Mouse (Mus musculus) megakaryocyte, adult 5-6 weeks (primary cell): Measurements from ENCODE around the gene Wfikkn1. TPM values are rescaled to one million over a fixed set of nuclear protein-coding genes. Genes with fewer than 3 reads are reported as not detected.

Experiments
- total RNA-seq, 2 experiments: library from RNA; stranded (forward) in 1 of 2; stranded (reverse) in 1 of 2; fragments of 153-499, 151-499 nt in 1 of 2; fragments of 221-1000, 200-1000 nt in 1 of 2; gene quantifications; 2 replicates each; pipeline versions ENCODE4 v1.2.3 to v1.2.4; 2015 to 2017

Wfikkn1 gene
- total RNA-seq, 2 experiments from 2014 or later = 0.15 to 1.0 TPM

Other genes with a start within 250 kb of the Wfikkn1 start
Only the 30 nearest of the 31 such genes appear.
- gene Gng13, start 163.7 kb downstream of the Wfikkn1 start, total RNA-seq (2015) = not detected in 2 replicates
- gene Gng13, start 163.7 kb downstream of the Wfikkn1 start, total RNA-seq (2017) = not detected in 2 replicates
- 11.2 and 17.1 TPM in 2 replicates for gene Chtf18, start 153.4 kb downstream of the Wfikkn1 start, total RNA-seq (2015)
- gene Chtf18, start 153.4 kb downstream of the Wfikkn1 start, total RNA-seq (2017) = 19.9 and 21.8 TPM in 2 replicates
- gene Rpusd1, start 153.2 kb downstream of the Wfikkn1 start, total RNA-seq (2015) = 6.0 and 7.0 TPM in 2 replicates
- 3.9 TPM in 2 replicates for gene Rpusd1, start 153.2 kb downstream of the Wfikkn1 start, total RNA-seq (2017)
- gene Mslnl, start 144.8 kb downstream of the Wfikkn1 start, total RNA-seq (2015) = 0.16 TPM in 1 of 2 replicates, not detected in the other
- not detected in 2 replicates for gene Mslnl, start 144.8 kb downstream of the Wfikkn1 start, total RNA-seq (2017)
- gene Msln, start 126.5 kb downstream of the Wfikkn1 start, total RNA-seq (2015) = not detected in 2 replicates
- not detected in 2 replicates for gene Msln, start 126.5 kb downstream of the Wfikkn1 start, total RNA-seq (2017)
- gene Narfl, start 107.1 kb downstream of the Wfikkn1 start, total RNA-seq (2015) = 11.6 and 14.5 TPM in 2 replicates
- gene Narfl, start 107.1 kb downstream of the Wfikkn1 start, total RNA-seq (2017) = 12.8 and 28.3 TPM in 2 replicates
- gene Haghl, start 95.2 kb downstream of the Wfikkn1 start, total RNA-seq (2015) = 10.3 and 10.5 TPM in 2 replicates
- 10.7 and 15.9 TPM in 2 replicates for gene Haghl, start 95.2 kb downstream of the Wfikkn1 start, total RNA-seq (2017)
- not detected in 2 replicates for gene Ccdc78, start 94.3 kb downstream of the Wfikkn1 start, total RNA-seq (2015)
- gene Ccdc78, start 94.3 kb downstream of the Wfikkn1 start, total RNA-seq (2017) = 0.16 TPM in 1 of 2 replicates, not detected in the other
- gene Fam173a, start 88.0 kb downstream of the Wfikkn1 start, total RNA-seq (2015) = 69.7 and 85.6 TPM in 2 replicates
- gene Fam173a, start 88.0 kb downstream of the Wfikkn1 start, total RNA-seq (2017) = 17.7 and 36.5 TPM in 2 replicates
- 0.69 and 7.2 TPM in 2 replicates for gene AC134908.4, start 85.2 kb downstream of the Wfikkn1 start, total RNA-seq (2015)
- gene AC134908.4, start 85.2 kb downstream of the Wfikkn1 start, total RNA-seq (2017) = not detected in 2 replicates
- gene Metrn, start 83.7 kb downstream of the Wfikkn1 start, total RNA-seq (2015) = 2.6 and 3.2 TPM in 2 replicates
- 8.3 and 11.2 TPM in 2 replicates for gene Metrn, start 83.7 kb downstream of the Wfikkn1 start, total RNA-seq (2017)
- gene Fbxl16, start 71.8 kb downstream of the Wfikkn1 start, total RNA-seq (2015) = not detected in 2 replicates
- gene Fbxl16, start 71.8 kb downstream of the Wfikkn1 start, total RNA-seq (2017) = not detected in 2 replicates
- gene Wdr24, start 57.2 kb downstream of the Wfikkn1 start, total RNA-seq (2015) = 4.6 and 6.9 TPM in 2 replicates
- 12.3 and 15.1 TPM in 2 replicates for gene Wdr24, start 57.2 kb downstream of the Wfikkn1 start, total RNA-seq (2017)
- 6.0 and 7.7 TPM in 2 replicates for gene Jmjd8, start 52.0 kb downstream of the Wfikkn1 start, total RNA-seq (2015)
- gene Jmjd8, start 52.0 kb downstream of the Wfikkn1 start, total RNA-seq (2017) = 10.6 and 14.4 TPM in 2 replicates
- 48.4 and 54.7 TPM in 2 replicates for gene Stub1, start 47.5 kb downstream of the Wfikkn1 start, total RNA-seq (2015)
- 62.6 and 67.6 TPM in 2 replicates for gene Stub1, start 47.5 kb downstream of the Wfikkn1 start, total RNA-seq (2017)
- 0.98 and 1.4 TPM in 2 replicates for gene Rhbdl1, start 43.6 kb downstream of the Wfikkn1 start, total RNA-seq (2015)
- gene Rhbdl1, start 43.6 kb downstream of the Wfikkn1 start, total RNA-seq (2017) = 0.55 and 0.69 TPM in 2 replicates
- gene Gm20683, start 39.1 kb downstream of the Wfikkn1 start, total RNA-seq (2015) = 0.07 TPM in 1 of 2 replicates, not detected in the other
- 0.33 TPM in 1 of 2 replicates, not detected in the other for gene Gm20683, start 39.1 kb downstream of the Wfikkn1 start, total RNA-seq (2017)
- 14.0 and 15.6 TPM in 2 replicates for gene Rhot2, start 36.0 kb downstream of the Wfikkn1 start, total RNA-seq (2015)
- gene Rhot2, start 36.0 kb downstream of the Wfikkn1 start, total RNA-seq (2017) = 13.9 and 30.4 TPM in 2 replicates
- 17.3 and 19.3 TPM in 2 replicates for gene Wdr90, start 19.4 kb downstream of the Wfikkn1 start, total RNA-seq (2015)
- gene Wdr90, start 19.4 kb downstream of the Wfikkn1 start, total RNA-seq (2017) = 7.8 and 9.5 TPM in 2 replicates
- 1.8 and 3.5 TPM in 2 replicates for gene Mcrip2, start 12.1 kb downstream of the Wfikkn1 start, total RNA-seq (2015)
- 3.1 and 4.1 TPM in 2 replicates for gene Mcrip2, start 12.1 kb downstream of the Wfikkn1 start, total RNA-seq (2017)
- gene Mettl26, start 5.8 kb downstream of the Wfikkn1 start, total RNA-seq (2015) = 18.9 and 20.3 TPM in 2 replicates
- gene Mettl26, start 5.8 kb downstream of the Wfikkn1 start, total RNA-seq (2017) = 3.7 and 6.0 TPM in 2 replicates
- gene Rab40c, start 38.9 kb upstream of the Wfikkn1 start, total RNA-seq (2015) = 7.9 and 12.8 TPM in 2 replicates
- 9.1 and 16.1 TPM in 2 replicates for gene Rab40c, start 38.9 kb upstream of the Wfikkn1 start, total RNA-seq (2017)
- 44.2 and 45.2 TPM in 2 replicates for gene Pigq, start 64.1 kb upstream of the Wfikkn1 start, total RNA-seq (2015)
- 33.8 and 36.5 TPM in 2 replicates for gene Pigq, start 64.1 kb upstream of the Wfikkn1 start, total RNA-seq (2017)
- gene Nhlrc4, start 64.1 kb upstream of the Wfikkn1 start, total RNA-seq (2015) = not detected in 2 replicates
- gene Nhlrc4, start 64.1 kb upstream of the Wfikkn1 start, total RNA-seq (2017) = not detected in 2 replicates
- not detected in 2 replicates for gene A930017K11Rik, start 71.7 kb upstream of the Wfikkn1 start, total RNA-seq (2015)
- gene A930017K11Rik, start 71.7 kb upstream of the Wfikkn1 start, total RNA-seq (2017) = not detected in 2 replicates
- gene Capn15, start 104.9 kb upstream of the Wfikkn1 start, total RNA-seq (2015) = 9.1 and 10.4 TPM in 2 replicates
- 3.5 and 3.7 TPM in 2 replicates for gene Capn15, start 104.9 kb upstream of the Wfikkn1 start, total RNA-seq (2017)
- gene Rab11fip3, start 188.7 kb upstream of the Wfikkn1 start, total RNA-seq (2015) = 0.71 and 1.3 TPM in 2 replicates
- 0.70 and 2.5 TPM in 2 replicates for gene Rab11fip3, start 188.7 kb upstream of the Wfikkn1 start, total RNA-seq (2017)
- 4.8 and 5.0 TPM in 2 replicates for gene Decr2, start 209.5 kb upstream of the Wfikkn1 start, total RNA-seq (2015)
- 11.9 and 13.3 TPM in 2 replicates for gene Decr2, start 209.5 kb upstream of the Wfikkn1 start, total RNA-seq (2017)
- gene Nme4, start 214.7 kb upstream of the Wfikkn1 start, total RNA-seq (2015) = 2.3 and 3.5 TPM in 2 replicates
- gene Nme4, start 214.7 kb upstream of the Wfikkn1 start, total RNA-seq (2017) = 4.2 and 8.2 TPM in 2 replicates
- gene Tmem8, start 232.4 kb upstream of the Wfikkn1 start, total RNA-seq (2015) = 13.1 and 20.1 TPM in 2 replicates
- gene Tmem8, start 232.4 kb upstream of the Wfikkn1 start, total RNA-seq (2017) = 11.6 and 14.8 TPM in 2 replicates